9 mouse cellular contexts compared by ENCODE assay signal in the genomic region with DNA sequence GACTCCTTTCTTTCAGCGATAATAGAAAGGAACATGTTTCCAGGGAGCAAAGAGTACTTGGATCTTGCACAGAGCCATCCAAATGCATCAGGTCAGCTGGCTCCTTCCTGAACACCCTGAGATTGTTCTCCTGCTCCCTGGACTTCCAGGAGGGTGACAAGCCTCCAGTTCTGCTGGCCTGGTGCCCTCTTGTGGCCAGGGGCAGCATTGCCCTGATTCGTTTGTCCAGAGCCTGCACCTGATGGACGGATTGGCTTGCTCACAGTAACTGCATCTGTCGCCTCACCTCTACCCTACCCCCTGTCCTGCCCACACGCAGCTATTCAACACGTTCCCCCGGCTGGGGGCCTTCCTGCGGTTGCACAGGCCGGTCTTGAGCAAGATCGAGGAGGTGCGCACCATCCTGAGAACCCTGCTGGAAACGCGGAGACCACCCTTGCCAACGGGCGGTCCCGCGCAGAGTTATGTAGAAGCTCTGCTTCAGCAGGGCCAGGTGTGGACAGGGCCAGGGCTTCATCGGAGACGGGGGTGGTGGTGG. TPM values are rescaled to one million over a fixed set of nuclear protein-coding genes. Genes with fewer than 3 reads are reported as not detected.
DNase-seq lines count a peak whose midpoint lies in the region; ATAC-seq and TF ChIP-seq lines count a peak whose summit lies in the region.
"Had no signal": no experiment of that assay in that cellular context is flagged by ENCODE, and none has a peak within 500 bp of the region (broad histone marks: within the 10 kb centered on the region; RNA-seq: fewer than 3 reads in every experiment).

No protein-coding gene starts in this region.

- H3K27ac ChIP-seq in ES-E14 (ENCODE audit: insufficient read depth, low read depth, low read length, poor library complexity, severe bottlenecking) = no peak overlapping the region
- no peak overlapping the region for H3K27ac ChIP-seq in embryonic facial prominence, embryonic 11.5 days (replicated peaks; ENCODE audit: low read depth, low read length)
- 0 out of 2 replicates have a peak overlapping the region, but pooled peaks have one; percentile 10 for H3K27ac ChIP-seq in small intestine, adult 2 months (ENCODE audit: insufficient read depth, low read depth, low read length)
- H3K27ac ChIP-seq: hindbrain, embryonic 15.5 days had no signal

- TF ChIP-seq CTCF in small intestine, adult 2 months (IDR thresholded peaks at IDR 0.05; ENCODE audit: extremely low read depth, insufficient read length, insufficient replicate concordance, low read depth, low read length) = peak; percentile 95

- H3K4me2 ChIP-seq in embryonic facial prominence, embryonic 11.5 days (ENCODE audit: low read depth, low read length) = no peak overlapping the region
- H3K4me2 ChIP-seq: hindbrain, embryonic 15.5 days had no signal

- H3K27me3 ChIP-seq in embryonic facial prominence, embryonic 11.5 days (ENCODE audit: control insufficient read depth, insufficient read depth, low read length) = no peaks in the 10 kb centered on the region
- H3K27me3 ChIP-seq in small intestine, adult 2 months (ENCODE audit: control insufficient read depth, insufficient read depth, low read length) = no peaks in the 10 kb centered on the region

- peak overlapping the region; percentile 26 to 61; a peak in 2 of 4 replicates for H3K4me3 ChIP-seq in ES-E14 (ENCODE audit: insufficient read depth in 1 of 2, low read depth in 1 of 2, low read length in 2 of 2, poor library complexity in 1 of 2, severe bottlenecking in 1 of 2)
- no peak overlapping the region for H3K4me3 ChIP-seq in embryonic facial prominence, embryonic 11.5 days (ENCODE audit: low read depth, low read length)
- H3K4me3 ChIP-seq in small intestine, adult 2 months (ENCODE audit: low read depth, low read length) = no peak overlapping the region
- H3K4me3 ChIP-seq: hindbrain, embryonic 15.5 days had no signal

- peak; percentile 68 for DNase-seq in ES-E14 (ENCODE audit: low read depth, low spot score)
- DNase-seq in adrenal gland, postnatal 25 days = peak; percentile 87
- DNase-seq in embryonic facial prominence, embryonic 11.5 days (ENCODE audit: low spot score) = peak; percentile 80
- peak; percentile 76 to 86 for DNase-seq in heart, postnatal 36 days
- DNase-seq in layer of hippocampus, adult 9-11 months = peak; percentile 73
- DNase-seq in lung, postnatal 4 days = peak; percentile 77 to 88

- H3K9ac ChIP-seq in ES-E14 (ENCODE audit: insufficient read depth, low read depth, low read length, poor library complexity, severe bottlenecking) = no peak overlapping the region
- H3K9ac ChIP-seq in embryonic facial prominence, embryonic 11.5 days (replicated peaks; ENCODE audit: low read length) = no peak overlapping the region
- H3K9ac ChIP-seq: hindbrain, embryonic 15.5 days had no signal

- TF ChIP-seq POLR2A in small intestine, adult 2 months (IDR thresholded peaks at IDR 0.05; ENCODE audit: low read depth, low read length) = no peak

- intact Hi-C loops in heart, postnatal 36 days (cut with DNase I) = loop anchor here (1.0 to 2.0 kb wide), 2 partner anchors 24 to 73 kb away; no protein-coding TSS in a partner anchor

- ATAC-seq in embryonic facial prominence, embryonic 11.5 days (replicated peaks; ENCODE audit: insufficient number of reproducible peaks, low FRiP score, low TSS enrichment, low read depth) = no peak; the same call in 1 of the 2 replicates
- ATAC-seq in activated CD4-positive, CD25-positive, alpha-beta regulatory T cell, adult 4 months = no peak

- no peaks in the 10 kb centered on the region for H3K9me3 ChIP-seq in ES-E14 (ENCODE audit: control insufficient read depth, insufficient read depth, low read depth, low read length)
- H3K9me3 ChIP-seq in embryonic facial prominence, embryonic 11.5 days (replicated peaks; ENCODE audit: control insufficient read depth, low read length) = no peaks in the 10 kb centered on the region
- H3K9me3 ChIP-seq: hindbrain, embryonic 15.5 days had no signal

- WGBS in embryonic facial prominence, embryonic 11.5 days = 37% methylated on average over 19 of the region's 19 CpGs
- WGBS in small intestine, adult 2 months = 40% methylated on average over 19 of the region's 19 CpGs

- peaks cover 4% of the 10 kb centered on the region; the same call in 1 of the 2 replicates for H3K36me3 ChIP-seq in ES-E14 (ENCODE audit: control insufficient read depth, insufficient read depth, low read length, poor library complexity, severe bottlenecking)
- H3K36me3 ChIP-seq in embryonic facial prominence, embryonic 11.5 days (replicated peaks; ENCODE audit: control insufficient read depth, insufficient read depth, low read depth, low read length) = no peaks in the 10 kb centered on the region
- H3K36me3 ChIP-seq in small intestine, adult 2 months (ENCODE audit: control insufficient read depth, insufficient read depth, low read length) = no peaks in the 10 kb centered on the region
- H3K36me3 ChIP-seq: hindbrain, embryonic 15.5 days had no signal

- in situ Hi-C loops in ES-E14 (cut with MboI; ENCODE audit: low sequenced_read_pairs in 2 of 2, unreplicated experiment in 2 of 2) = no loop called here

- H3K4me1 ChIP-seq in ES-E14 (ENCODE audit: control insufficient read depth in 2 of 2, insufficient read depth in 2 of 2, low read length in 2 of 2, poor library complexity in 1 of 2) = peaks cover 0 to 13% of the 10 kb centered on the region in 2 experiments; a peak in 1 of 4 replicates
- H3K4me1 ChIP-seq in embryonic facial prominence, embryonic 11.5 days (ENCODE audit: control insufficient read depth, insufficient read depth, low read length) = 0 out of 2 replicates have a peak, but pooled peaks cover 2% of the 10 kb centered on the region
- H3K4me1 ChIP-seq in small intestine, adult 2 months (ENCODE audit: control insufficient read depth, insufficient read depth, insufficient read length, low read length) = peaks cover 31% of the 10 kb centered on the region
- H3K4me1 ChIP-seq: hindbrain, embryonic 15.5 days had no signal

TF ChIP-seq in ES-E14, 5 proteins besides CTCF, POLR2A, EP300 and RAD21:
- TF ChIP-seq HCFC1 (IDR thresholded peaks at IDR 0.05; ENCODE audit: borderline replicate concordance, insufficient read depth, low read length) (no peak), ZNF384 (IDR thresholded peaks at IDR 0.05; ENCODE audit: low read depth, low read length) (no peak), ZC3H11A (IDR thresholded peaks at IDR 0.05; ENCODE audit: borderline replicate concordance, low read depth, low read length) (peak; percentile 11; the same call in 1 of the 2 replicates), MAFK (IDR thresholded peaks at IDR 0.05; ENCODE audit: insufficient read depth, low read depth, low read length) (no peak), CHD2 (IDR thresholded peaks at IDR 0.05; ENCODE audit: low read depth, low read length) (no peak)

RNA-seq across cellular contexts. Expression of gene Cyp2w1, which starts 2.9 kb away (rescaled TPM):
- not detected in 2 replicates for total RNA-seq in ES-E14 (2012; rRNA removed)
- not detected in 2 replicates for total RNA-seq in adrenal gland, postnatal 25 days (2021)
- 0.41 and 0.46 TPM in 2 replicates for polyA plus RNA-seq in embryonic facial prominence, embryonic 11.5 days (2014; fragmentation: Nextera tagmentation; extraction: Ambion mirVana)
- total RNA-seq in heart, postnatal 36 days (2021) = not detected
- polyA plus RNA-seq in small intestine, adult 2 months (2012; rRNA removed) = 0.32 and 2.0 TPM in 2 replicates
- polyA plus RNA-seq in activated CD4-positive, CD25-positive, alpha-beta regulatory T cell, adult 4 months (2017; shearing (Covaris generic)) = not detected
- polyA plus RNA-seq: hindbrain, embryonic 15.5 days had no signal

RNA-seq across cellular contexts. Expression of gene Cox19, which starts 4.1 kb away (rescaled TPM):
- total RNA-seq in ES-E14 (2012; rRNA removed) = 19.1 and 26.6 TPM in 2 replicates
- 61.7 and 66.5 TPM in 2 replicates for total RNA-seq in adrenal gland, postnatal 25 days (2021)
- 116 and 123 TPM in 2 replicates for polyA plus RNA-seq in embryonic facial prominence, embryonic 11.5 days (2014; fragmentation: Nextera tagmentation; extraction: Ambion mirVana)
- total RNA-seq in heart, postnatal 36 days (2021) = 10 to 100 TPM; 80.4 to 83.7 TPM
- polyA plus RNA-seq in small intestine, adult 2 months (2012; rRNA removed) = 58.8 and 104 TPM in 2 replicates
- polyA plus RNA-seq in activated CD4-positive, CD25-positive, alpha-beta regulatory T cell, adult 4 months (2017; shearing (Covaris generic)) = 10 to 100 TPM; 62.8 to 67.6 TPM

RNA-seq across cellular contexts. Expression of gene Gpr146, which starts 22.2 kb away (rescaled TPM):
- 1.1 and 1.3 TPM in 2 replicates for total RNA-seq in ES-E14 (2012; rRNA removed)
- total RNA-seq in adrenal gland, postnatal 25 days (2021) = 13.1 and 16.0 TPM in 2 replicates
- 1.6 and 1.7 TPM in 2 replicates for polyA plus RNA-seq in embryonic facial prominence, embryonic 11.5 days (2014; fragmentation: Nextera tagmentation; extraction: Ambion mirVana)
- total RNA-seq in heart, postnatal 36 days (2021) = 10 to 100 TPM; 43.6 to 56.2 TPM
- polyA plus RNA-seq in small intestine, adult 2 months (2012; rRNA removed) = 4.0 and 6.8 TPM in 2 replicates
- polyA plus RNA-seq in activated CD4-positive, CD25-positive, alpha-beta regulatory T cell, adult 4 months (2017; shearing (Covaris generic)) = 1 to 10 TPM; 8.1 to 8.8 TPM

RNA-seq across cellular contexts. Expression of gene Adap1, which starts 29.9 kb away (rescaled TPM):
- total RNA-seq in ES-E14 (2012; rRNA removed) = 65.0 and 72.4 TPM in 2 replicates
- total RNA-seq in adrenal gland, postnatal 25 days (2021) = 2.4 and 4.3 TPM in 2 replicates
- 1.6 and 1.7 TPM in 2 replicates for polyA plus RNA-seq in embryonic facial prominence, embryonic 11.5 days (2014; fragmentation: Nextera tagmentation; extraction: Ambion mirVana)
- total RNA-seq in heart, postnatal 36 days (2021) = 1 to 10 TPM; 1.4 to 1.5 TPM
- polyA plus RNA-seq in small intestine, adult 2 months (2012; rRNA removed) = 57.8 and 234 TPM in 2 replicates
- 1 to 10 TPM; 3.5 to 5.7 TPM for polyA plus RNA-seq in activated CD4-positive, CD25-positive, alpha-beta regulatory T cell, adult 4 months (2017; shearing (Covaris generic))

RNA-seq across cellular contexts. Expression of gene C130050O18Rik, which starts 49.8 kb away (rescaled TPM):
- total RNA-seq in ES-E14 (2012; rRNA removed) = 0.49 and 1.0 TPM in 2 replicates
- 0.49 and 0.57 TPM in 2 replicates for total RNA-seq in adrenal gland, postnatal 25 days (2021)
- polyA plus RNA-seq in embryonic facial prominence, embryonic 11.5 days (2014; fragmentation: Nextera tagmentation; extraction: Ambion mirVana) = 0.18 and 0.27 TPM in 2 replicates
- total RNA-seq in heart, postnatal 36 days (2021) = under 1 TPM; 0.62 to 0.64 TPM
- polyA plus RNA-seq in small intestine, adult 2 months (2012; rRNA removed) = 3.0 and 3.5 TPM in 2 replicates
- polyA plus RNA-seq in activated CD4-positive, CD25-positive, alpha-beta regulatory T cell, adult 4 months (2017; shearing (Covaris generic)) = not detected

Comparison
In these comparisons a context has a peak if more than half of its experiments do, and no peak if none do; other contexts are left out.
1. H3K4me3 ChIP-seq: peak in ES-E14 (2 of 2); none in embryonic facial prominence, embryonic 11.5 days (single experiment) and small intestine, adult 2 months (single experiment).
2. Peak in every context shown above with its lines, with median percentiles within 50 percentile points of each other: DNase-seq.